Mouse (Mus musculus) left cerebral cortex, adult 2 months (tissue): ENCODE measurements around the gene 9130213A22Rik. TPM values are rescaled to one million over a fixed set of nuclear protein-coding genes. Genes with fewer than 3 reads are reported as not detected.

Source experiments
- DNase-seq, 2 experiments: peaks; one replicate each; pipeline ENCODE4 v3.0.0; 2021 to 2022; ENCODE audit warnings: low spot score in 2 of 2, mixed read lengths in 1 of 2; ENCODE audit errors: extremely low spot score in 1 of 2
- H3K27ac ChIP-seq: fragments of 200-600 bp; 2 replicates; pipeline ENCODE4 v1.8.1; 2022
- H3K4me3 ChIP-seq: fragments of 200-600 bp; 2 replicates; pipeline ENCODE4 v1.8.1; 2022
- CTCF ChIP-seq: fragments of 200-600 bp; IDR thresholded peaks from 2 replicates; pipeline ENCODE4 v1.8.1; 2022; ENCODE audit warnings: antibody characterized with exemption, mild to moderate bottlenecking, moderate library complexity
- intact Hi-C: fragments of 180-260 bp; cut with DNase I; formaldehyde crosslinking; loops from one replicate; pipeline ENCODE4 v1.15.1; 2025
- total RNA-seq, 2 experiments: library from RNA; stranded (reverse); gene quantifications; 2 replicates each; pipeline ENCODE4 v1.2.3; 2021

9130213A22Rik gene
- total RNA-seq, 2 experiments from 2014 or later, result 1.3 to 1.4 TPM

GRCm38 (mm10) chr11:69123056-69123692, 785 bp upstream of the 9130213A22Rik start:
- H3K27ac ChIP-seq, result peak overlapping the region; percentile 62
- intact Hi-C loops, result no loop called here
- peak overlapping the region; percentile 65 for H3K4me3 ChIP-seq
- DNase-seq, result peak; percentile 91 to 95
- no peak; the same call in 1 of the 2 replicates for TF ChIP-seq CTCF

GRCm38 (mm10) chr11:69121741-69122335, 551 bp downstream of the 9130213A22Rik start:
- DNase-seq, result no peak
- H3K27ac ChIP-seq, result peak overlapping the region; percentile 62
- intact Hi-C loops, result loop anchor here (1.0 kb wide), 1 partner anchor 55 kb away; no protein-coding TSS in a partner anchor
- TF ChIP-seq CTCF, result no peak
- peak overlapping the region; percentile 65 for H3K4me3 ChIP-seq

- Histone ChIP-seq H3K27ac (peak overlapping the region; percentile 62; the same call in 1 of the 2 replicates), H3K4me3 (peak overlapping the region; percentile 65)
- no peak for TF ChIP-seq CTCF
- DNase-seq, result peak in 1 of 2 experiments; percentile 37
- intact Hi-C loops, result loop anchor here (1.0 kb wide), 1 partner anchor 54 kb away; no protein-coding TSS in a partner anchor
Observed at GRCm38 (mm10) chr11:69121001-69121740, 1.2 kb downstream of the 9130213A22Rik start.

DNA sequence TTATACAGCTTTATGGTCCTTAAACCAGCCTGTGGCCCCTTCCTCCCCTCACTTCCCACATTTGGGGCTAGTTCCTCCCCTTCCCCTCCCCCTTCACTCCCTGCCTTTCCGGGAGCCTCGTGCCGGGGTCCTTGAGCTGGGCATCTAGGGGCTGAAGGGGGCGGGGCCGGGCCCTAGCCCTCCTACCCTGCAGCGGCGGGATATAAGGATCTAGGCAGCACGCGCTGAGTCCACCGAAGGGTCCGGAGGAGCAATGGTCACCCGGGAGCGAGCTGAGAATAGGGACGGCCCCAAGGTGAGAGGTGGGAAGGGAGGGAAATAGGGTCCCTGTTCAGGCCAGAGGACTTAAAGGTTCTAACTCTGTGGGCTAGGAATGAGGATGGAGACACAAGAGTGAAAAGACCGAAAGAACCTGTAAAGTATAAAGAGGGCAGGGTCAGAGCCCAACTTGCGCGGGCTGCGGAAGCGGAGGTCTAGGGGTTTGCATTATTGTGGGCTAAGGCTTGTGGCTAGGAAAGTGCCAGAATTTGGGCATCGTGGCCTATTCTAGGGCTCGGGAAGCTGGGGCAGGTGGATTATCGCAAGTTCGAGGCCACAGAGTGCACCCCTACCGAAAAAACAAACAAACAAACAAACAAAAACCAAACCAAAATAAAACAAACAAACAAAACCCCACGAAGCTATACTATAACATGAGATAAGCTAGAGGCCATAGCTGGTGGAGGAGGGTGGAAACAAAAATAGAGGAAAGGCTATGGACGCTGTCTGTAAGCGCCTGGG, 2.0 kb downstream of the 9130213A22Rik start, which contains the start of gene Hes7:
Gene Hes7, plus strand, starts transcription at position 184 of the 780 bp plus-strand sequence.
- no peak within 1 kb of the TSS for H3K27ac ChIP-seq
- peak in 1 of 2 experiments; percentile 11 for DNase-seq
- H3K4me3 ChIP-seq, result peak within 1 kb of the TSS; percentile 65
- no peak for TF ChIP-seq CTCF
- intact Hi-C loops, result no loop called here

DNA sequence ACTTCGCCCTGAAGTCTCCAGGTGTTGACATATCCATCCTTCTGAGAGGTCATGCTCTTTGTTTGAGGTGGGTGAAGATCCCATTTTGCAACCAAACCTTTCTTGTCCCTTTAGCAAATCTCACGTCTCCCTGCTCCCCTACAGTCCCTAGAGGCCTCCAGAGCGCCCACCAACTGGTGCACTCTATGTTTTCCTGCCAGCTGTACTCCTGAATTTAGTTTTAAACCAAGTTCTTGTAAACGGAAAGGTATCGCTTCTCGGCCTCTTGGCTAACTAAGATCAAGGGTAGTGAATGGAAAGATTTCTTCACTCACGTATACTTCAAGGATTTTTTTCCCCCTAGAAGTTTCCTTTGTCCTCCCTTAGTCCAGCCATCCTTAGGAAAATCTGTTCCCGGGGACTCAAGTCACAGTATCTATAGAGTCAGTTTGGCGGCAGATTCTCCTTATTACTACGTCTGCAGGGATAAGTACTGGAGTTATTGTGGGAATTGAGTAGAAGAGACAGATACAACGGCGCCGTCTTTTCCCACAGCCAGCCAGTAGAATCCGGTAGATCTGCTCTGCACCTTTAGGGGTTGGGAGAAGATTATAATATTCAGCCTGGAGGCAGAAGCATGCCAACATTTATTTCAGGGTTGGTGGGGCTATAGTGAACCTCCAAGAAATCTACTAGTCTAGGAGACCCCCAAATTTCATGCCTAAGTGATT, 2.8 kb downstream of the 9130213A22Rik start:
- Histone ChIP-seq H3K4me3 (no peak overlapping the region; the same call in 1 of the 2 replicates), H3K27ac (no peak overlapping the region)
- intact Hi-C loops, result no loop called here
- TF ChIP-seq CTCF, result no peak
- DNase-seq, result peak in 1 of 2 experiments; percentile 8

DNA sequence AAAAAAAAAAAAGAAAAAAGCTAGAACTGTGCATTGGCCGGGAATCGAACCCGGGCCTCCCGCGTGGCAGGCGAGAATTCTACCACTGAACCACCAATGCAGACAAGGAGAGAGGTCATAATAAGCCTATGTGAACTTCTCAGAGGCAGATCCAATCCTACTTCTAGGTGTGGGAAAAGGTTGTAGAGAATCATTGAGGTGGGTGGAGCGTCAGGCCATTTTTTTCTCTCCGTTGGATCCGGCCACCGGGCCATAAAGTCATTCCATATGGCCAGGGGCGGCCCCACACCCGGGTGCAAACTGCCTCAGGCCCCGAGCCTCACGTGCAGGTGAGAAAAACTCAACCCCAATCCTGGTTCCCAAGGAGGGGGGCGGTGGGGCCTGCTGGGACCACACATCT, 3.6 kb downstream of the 9130213A22Rik start:
- H3K27ac ChIP-seq, result no peak overlapping the region
- peak overlapping the region; percentile 76 for H3K4me3 ChIP-seq
- TF ChIP-seq CTCF, result no peak
- DNase-seq, result peak; percentile 85 to 92
- intact Hi-C loops, result loop anchor here (1.0 kb wide), 1 partner anchor 55 kb away; no protein-coding TSS in a partner anchor

- DNase-seq, result peak; percentile 53 to 62
- intact Hi-C loops, result loop anchor here (1.0 kb wide), 1 partner anchor 55 kb away; no protein-coding TSS in a partner anchor
- H3K27ac ChIP-seq, result peak overlapping the region; percentile 84
- TF ChIP-seq CTCF, result no peak
- H3K4me3 ChIP-seq, result peak overlapping the region; percentile 76
Observed at GRCm38 (mm10) chr11:69117737-69118695, 4.4 kb downstream of the 9130213A22Rik start.

DNA sequence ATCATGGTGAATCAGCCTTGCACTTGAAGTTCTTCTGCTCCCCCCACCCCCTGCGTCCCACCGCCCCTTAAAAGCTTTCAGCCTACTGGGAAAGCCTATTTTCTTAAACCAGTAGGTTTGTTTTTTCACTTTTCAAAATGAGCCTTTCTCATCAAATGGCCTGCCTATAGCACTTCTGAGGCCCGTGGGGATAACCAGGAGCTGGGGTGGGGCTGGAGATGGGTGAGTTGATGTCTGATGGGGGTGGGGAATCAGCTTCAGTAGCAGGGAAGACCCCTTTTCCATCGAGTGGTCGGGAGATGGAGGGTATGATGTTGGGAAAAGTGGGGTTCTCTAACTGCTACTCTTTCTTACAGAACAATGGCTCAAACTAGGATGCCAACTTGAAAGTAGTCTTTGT, 5.5 kb downstream of the 9130213A22Rik start:
- Histone ChIP-seq H3K4me3 (no peak overlapping the region; the same call in 1 of the 2 replicates), H3K27ac (no peak overlapping the region)
- no peak for TF ChIP-seq CTCF
- intact Hi-C loops, result no loop called here
- no peak for DNase-seq

GRCm38 (mm10) chr11:69114621-69115020, 7.8 kb downstream of the 9130213A22Rik start:
- TF ChIP-seq CTCF, result no peak
- intact Hi-C loops, result no loop called here
- no peak for DNase-seq
- Histone ChIP-seq H3K4me3 (no peak overlapping the region), H3K27ac (no peak overlapping the region)

DNA sequence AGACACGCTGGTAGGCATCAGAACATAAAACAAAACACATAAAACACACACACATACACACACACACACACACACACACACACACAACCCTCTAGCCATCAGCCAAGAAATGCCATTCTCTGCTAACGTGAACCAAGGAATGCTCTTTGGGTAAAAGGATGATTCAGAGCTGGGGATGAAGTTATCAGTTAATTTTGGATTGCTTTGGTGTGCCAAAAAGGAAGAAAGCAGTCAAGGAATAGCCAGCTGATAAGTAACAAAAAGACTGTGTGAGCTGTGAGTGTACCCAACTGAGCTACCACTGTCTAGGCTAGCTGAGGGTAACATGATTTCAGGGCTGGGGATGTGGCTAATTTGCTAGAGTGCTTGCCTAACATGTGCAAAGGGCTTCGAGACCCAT, 8.4 kb downstream of the 9130213A22Rik start:
- Histone ChIP-seq H3K4me3 (no peak overlapping the region), H3K27ac (no peak overlapping the region)
- intact Hi-C loops, result no loop called here
- no peak for DNase-seq
- TF ChIP-seq CTCF, result no peak
